Mouse (Mus musculus) limb, embryonic 15.5 days (tissue): ENCODE results near the gene Cmtm6. TPM values are rescaled to one million over a fixed set of nuclear protein-coding genes. Genes with fewer than 3 reads are reported as not detected.
"Not testable (repeated sequence)": the region's sequence is repeated elsewhere in the genome, so short reads cannot be mapped to it uniquely, and the experiment has no call there.

ENCODE experiments used
- ATAC-seq: fragments of 200-750 bp; cut with Nextera tagmentation; 2 replicates; pipeline ENCODE4 v1.8.0; 2017; ENCODE audit warnings: low read depth, moderate TSS enrichment; ENCODE audit not compliant: insufficient number of reproducible peaks, low FRiP score, low TSS enrichment
- H3K27ac ChIP-seq: fragments of 300-500 bp; sonication (generic); 2 replicates; pipeline ENCODE4 v1.5.1; 2015; ENCODE audit warnings: moderate library complexity, mild to moderate bottlenecking, inconsistent platforms
- H3K27me3 ChIP-seq: fragments of 300-500 bp; sonication (generic); 2 replicates; pipeline ENCODE4 v1.6.1; 2015; ENCODE audit warnings: inconsistent platforms
- H3K36me3 ChIP-seq: fragments of 300-500 bp; sonication (generic); 2 replicates; pipeline ENCODE4 v1.6.1; 2015; ENCODE audit warnings: inconsistent platforms
- H3K4me1 ChIP-seq: fragments of 300-500 bp; sonication (generic); 2 replicates; pipeline ENCODE4 v1.6.1; 2015; ENCODE audit warnings: inconsistent platforms
- H3K4me2 ChIP-seq: fragments of 300-500 bp; sonication (generic); 2 replicates; pipeline ENCODE4 v1.6.1; 2015; ENCODE audit warnings: mild to moderate bottlenecking, inconsistent platforms
- H3K4me3 ChIP-seq: fragments of 300-500 bp; sonication (generic); 2 replicates; pipeline ENCODE4 v1.5.1; 2015; ENCODE audit warnings: mild to moderate bottlenecking, inconsistent platforms
- H3K9ac ChIP-seq: fragments of 300-500 bp; sonication (generic); 2 replicates; pipeline ENCODE4 v1.6.1; 2015; ENCODE audit warnings: inconsistent platforms
- H3K9me3 ChIP-seq: fragments of 300-500 bp; sonication (generic); 2 replicates; pipeline ENCODE4 v1.6.1; 2016; ENCODE audit warnings: inconsistent platforms
- WGBS: fragments of 180-500 bp; shearing (Covaris S2); methylation state at CpG from one replicate; pipeline ENCODE4 v1.1.7; 2015; 5-methylcytosine and 5-hydroxymethylcytosine counted together
- polyA plus RNA-seq: library from polyadenylated mRNA; unstranded; fragments of >200 nt; fragmentation: Nextera tagmentation; extraction: Ambion mirVana; gene quantifications from 2 replicates; pipeline ENCODE4 v1.2.1, GENCODE M21; 2015

Gene Cmtm6
- 49.5 and 51.5 TPM in 2 replicates for polyA plus RNA-seq

- peak within 1 kb of the TSS; percentile 95 for H3K27ac ChIP-seq
- H3K4me1 ChIP-seq, result peaks cover 11% of the 10 kb centered on the region
- H3K9me3 ChIP-seq, result no peaks in the 10 kb centered on the region
- H3K4me3 ChIP-seq, result peak within 1 kb of the TSS; percentile 88
- H3K27me3 ChIP-seq, result no peaks in the 10 kb centered on the region
- under 1% methylated on average over 53 of the region's 53 CpGs for WGBS
- peak within 1 kb of the TSS; percentile 57 for H3K4me2 ChIP-seq
- ATAC-seq, result peak; percentile 93
- H3K36me3 ChIP-seq, result no peaks in the 10 kb centered on the region
- H3K9ac ChIP-seq, result peak within 1 kb of the TSS; percentile 85
These were observed at the start of gene Cmtm6 for GRCm38 (mm10) chr9:114731011-114731755. TSS of gene Cmtm6 (plus strand) at chr9:114731116.

- no peaks in the 10 kb centered on the region for H3K36me3 ChIP-seq
- no peaks in the 10 kb centered on the region for H3K9me3 ChIP-seq
- WGBS, result 76% methylated on average over 4 of the region's 4 CpGs
- H3K4me3 ChIP-seq, result no peak overlapping the region
- H3K4me1 ChIP-seq, result no peaks in the 10 kb centered on the region
- H3K9ac ChIP-seq, result no peak overlapping the region
- H3K4me2 ChIP-seq, result no peak overlapping the region
- ATAC-seq, result no peak
- H3K27ac ChIP-seq, result no peak overlapping the region
- H3K27me3 ChIP-seq, result no peaks in the 10 kb centered on the region
These were observed 48.7 kb upstream of the Cmtm6 start for GRCm38 (mm10) chr9:114682193-114682592.

- ATAC-seq, result no peak
- H3K4me3 ChIP-seq, result no peak overlapping the region
These were observed 44.7 kb upstream of the Cmtm6 start for GRCm38 (mm10) chr9:114686245-114686644.

GRCm38 (mm10) chr9:114687639-114688038 is 43.3 kb upstream of the Cmtm6 start:
- WGBS, result 73% methylated on average over 13 of the region's 13 CpGs
- peaks cover 21% of the 10 kb centered on the region for H3K4me1 ChIP-seq
- H3K27me3 ChIP-seq, result no peaks in the 10 kb centered on the region
- H3K4me3 ChIP-seq, result peak overlapping the region; percentile 96
- peak overlapping the region; percentile 87; the same call in 1 of the 2 replicates for H3K9ac ChIP-seq
- H3K27ac ChIP-seq, result peak overlapping the region; percentile 89; the same call in 1 of the 2 replicates
- peak overlapping the region; percentile 85 for H3K4me2 ChIP-seq
- H3K9me3 ChIP-seq, result no peaks in the 10 kb centered on the region
- H3K36me3 ChIP-seq, result peaks cover 7% of the 10 kb centered on the region
- no peak for ATAC-seq

More at GRCm38 (mm10) chr9:114686245-114686644, 44.7 kb upstream of the Cmtm6 start:
- Histone ChIP-seq H3K36me3 (no peaks in the 10 kb centered on the region), H3K4me1 (peaks cover 21% of the 10 kb centered on the region), H3K4me2 (no peak overlapping the region), H3K27me3 (no peaks in the 10 kb centered on the region), H3K9ac (no peak overlapping the region), H3K9me3 (no peaks in the 10 kb centered on the region), H3K27ac (no peak overlapping the region)
- 90% methylated on average over 7 of the region's 7 CpGs for WGBS

- no peaks in the 10 kb centered on the region for H3K9me3 ChIP-seq
- peak within 1 kb of the TSS; percentile 87 for H3K9ac ChIP-seq
- WGBS, result under 1% methylated on average over 57 of the region's 57 CpGs
- peak within 1 kb of the TSS; percentile 96 for H3K4me3 ChIP-seq
- H3K27me3 ChIP-seq, result no peaks in the 10 kb centered on the region
- peak within 1 kb of the TSS; percentile 89 for H3K27ac ChIP-seq
- peaks cover 21% of the 10 kb centered on the region for H3K4me1 ChIP-seq
- ATAC-seq, result peak; percentile 95
- peaks cover 11% of the 10 kb centered on the region for H3K36me3 ChIP-seq
- H3K4me2 ChIP-seq, result peak within 1 kb of the TSS; percentile 85
These were observed 42.5 kb upstream of the Cmtm6 start, which contains the start of gene Dync1li1 for GRCm38 (mm10) chr9:114688252-114688952. TSS of gene Dync1li1 (plus strand) at chr9:114688790.

GRCm38 (mm10) chr9:114688953-114689407 is 41.9 kb upstream of the Cmtm6 start:
- H3K36me3 ChIP-seq, result peaks cover 15% of the 10 kb centered on the region
- under 1% methylated on average over 50 of the region's 50 CpGs for WGBS
- peak; percentile 30; the same call in 1 of the 2 replicates for ATAC-seq

GRCm38 (mm10) chr9:114690119-114690601 is 40.8 kb upstream of the Cmtm6 start:
- H3K27ac ChIP-seq, result 0 out of 2 replicates have a peak overlapping the region, but pooled peaks have one; percentile 7
- no peaks in the 10 kb centered on the region for H3K27me3 ChIP-seq
- H3K4me2 ChIP-seq, result peak overlapping the region; percentile 85
- H3K36me3 ChIP-seq, result peaks cover 22% of the 10 kb centered on the region
- no peak for ATAC-seq
- H3K4me3 ChIP-seq, result peak overlapping the region; percentile 96
- H3K9ac ChIP-seq, result no peak overlapping the region
- H3K4me1 ChIP-seq, result peaks cover 21% of the 10 kb centered on the region
- no peaks in the 10 kb centered on the region for H3K9me3 ChIP-seq
- WGBS, result 8% methylated on average over 10 of the region's 10 CpGs

More at GRCm38 (mm10) chr9:114688953-114689407, 41.9 kb upstream of the Cmtm6 start:
- H3K9ac ChIP-seq, result peak overlapping the region; percentile 86
- H3K27me3 ChIP-seq, result no peaks in the 10 kb centered on the region
- H3K27ac ChIP-seq, result peak overlapping the region; percentile 89
- peak overlapping the region; percentile 96 for H3K4me3 ChIP-seq
- peaks cover 21% of the 10 kb centered on the region for H3K4me1 ChIP-seq
- peak overlapping the region; percentile 85 for H3K4me2 ChIP-seq
- H3K9me3 ChIP-seq, result no peaks in the 10 kb centered on the region

- Histone ChIP-seq H3K4me1 (peaks cover 21% of the 10 kb centered on the region), H3K4me3 (no peak overlapping the region), H3K36me3 (peaks cover 22% of the 10 kb centered on the region), H3K27ac (no peak overlapping the region), H3K9ac (no peak overlapping the region), H3K4me2 (no peak overlapping the region), H3K9me3 (no peaks in the 10 kb centered on the region), H3K27me3 (no peaks in the 10 kb centered on the region)
- no peak for ATAC-seq
These were observed 39.8 kb upstream of the Cmtm6 start for GRCm38 (mm10) chr9:114691112-114691511.

- ATAC-seq, H3K4me3 ChIP-seq, H3K9ac ChIP-seq, H3K9me3 ChIP-seq, H3K27ac ChIP-seq, H3K4me2 ChIP-seq, H3K27me3 ChIP-seq, H3K4me1 ChIP-seq: not testable (repeated sequence)
- peaks cover 29% of the 10 kb centered on the region for H3K36me3 ChIP-seq
- WGBS, result 96% methylated on average over 8 of the region's 8 CpGs
These were observed 35.3 kb upstream of the Cmtm6 start for GRCm38 (mm10) chr9:114695662-114696061.

GRCm38 (mm10) chr9:114697072-114697471 is 33.8 kb upstream of the Cmtm6 start:
- Histone ChIP-seq H3K27me3 (no peaks in the 10 kb centered on the region), H3K36me3 (peaks cover 27% of the 10 kb centered on the region), H3K27ac (no peak overlapping the region), H3K4me2 (no peak overlapping the region), H3K4me3 (no peak overlapping the region), H3K4me1 (no peaks in the 10 kb centered on the region), H3K9ac (no peak overlapping the region), H3K9me3 (no peaks in the 10 kb centered on the region)
- no peak for ATAC-seq
- WGBS, result 91% methylated on average over 4 of the region's 4 CpGs

GRCm38 (mm10) chr9:114697926-114698325 is 33.0 kb upstream of the Cmtm6 start:
- 97% methylated on average over 5 of the region's 5 CpGs for WGBS
- ATAC-seq, result no peak
- H3K9ac ChIP-seq, result no peak overlapping the region
- H3K4me3 ChIP-seq, result no peak overlapping the region
- H3K36me3 ChIP-seq, result peaks cover 19% of the 10 kb centered on the region
- no peaks in the 10 kb centered on the region for H3K4me1 ChIP-seq
- no peaks in the 10 kb centered on the region for H3K9me3 ChIP-seq
- no peaks in the 10 kb centered on the region for H3K27me3 ChIP-seq
- H3K27ac ChIP-seq, result no peak overlapping the region
- no peak overlapping the region for H3K4me2 ChIP-seq
